Mouse (Mus musculus) embryonic facial prominence, embryonic 13.5 days (tissue): Measurements from ENCODE around the gene Steap3. TPM values are rescaled to one million over a fixed set of nuclear protein-coding genes. Genes with fewer than 3 reads are reported as not detected.

Experiments
- ATAC-seq: fragments of 200-750 bp; cut with Nextera tagmentation; 2 replicates; pipeline ENCODE4 v1.8.0; 2017; ENCODE audit warnings: low read depth; ENCODE audit not compliant: insufficient number of reproducible peaks, insufficient read depth, low FRiP score, low TSS enrichment
- H3K27ac ChIP-seq: fragments of 300-500 bp; sonication (generic); 2 replicates; pipeline ENCODE4 v1.5.1; 2015; ENCODE audit warnings: moderate library complexity, mild to moderate bottlenecking, inconsistent platforms
- H3K27me3 ChIP-seq: fragments of 300-500 bp; sonication (generic); 2 replicates; pipeline ENCODE4 v1.6.1; 2015; ENCODE audit warnings: mild to moderate bottlenecking, inconsistent platforms
- H3K36me3 ChIP-seq: fragments of 300-500 bp; sonication (generic); 2 replicates; pipeline ENCODE4 v1.6.1; 2015; ENCODE audit warnings: mild to moderate bottlenecking, inconsistent platforms
- H3K4me1 ChIP-seq: fragments of 300-500 bp; sonication (generic); 2 replicates; pipeline ENCODE4 v1.6.1; 2015; ENCODE audit warnings: inconsistent platforms
- H3K4me2 ChIP-seq: fragments of 300-500 bp; sonication (generic); 2 replicates; pipeline ENCODE4 v1.6.1; 2015; ENCODE audit warnings: moderate library complexity, mild to moderate bottlenecking, inconsistent platforms
- H3K4me3 ChIP-seq: fragments of 300-500 bp; sonication (generic); 2 replicates; pipeline ENCODE4 v1.5.1; 2015; ENCODE audit warnings: mild to moderate bottlenecking, inconsistent platforms
- H3K9ac ChIP-seq: fragments of 300-500 bp; sonication (generic); 2 replicates; pipeline ENCODE4 v1.6.1; 2015; ENCODE audit warnings: mild to moderate bottlenecking, inconsistent platforms
- H3K9me3 ChIP-seq: fragments of 300-500 bp; sonication (generic); 2 replicates; pipeline ENCODE4 v1.6.1; 2016; ENCODE audit warnings: inconsistent platforms
- WGBS: fragments of 180-500 bp; shearing (Covaris S2); methylation state at CpG from one replicate; pipeline ENCODE4 v1.1.7; 2015; ENCODE audit warnings: mixed read lengths; 5-methylcytosine and 5-hydroxymethylcytosine counted together
- polyA plus RNA-seq: library from polyadenylated mRNA; unstranded; fragments of >200 nt; fragmentation: Nextera tagmentation; extraction: Ambion mirVana; gene quantifications from 2 replicates; pipeline ENCODE4 v1.2.1, GENCODE M21; 2015

Gene Steap3
- polyA plus RNA-seq, 1 experiment from 2014 or later: 5.6 TPM

GRCm38 (mm10) chr1:120198151-120198550 lies 74.4 kb downstream of the Steap3 start:
- 50% methylated on average over 3 of the region's 3 CpGs for WGBS
- Histone ChIP-seq H3K9ac (no peak overlapping the region), H3K9me3 (no peaks in the 10 kb centered on the region), H3K27ac (no peak overlapping the region), H3K4me1 (no peaks in the 10 kb centered on the region), H3K4me3 (no peak overlapping the region), H3K36me3 (no peaks in the 10 kb centered on the region), H3K4me2 (no peak overlapping the region), H3K27me3 (no peaks in the 10 kb centered on the region)
- ATAC-seq: no peak

GRCm38 (mm10) chr1:120197189-120197588 lies 75.3 kb downstream of the Steap3 start:
- no peaks in the 10 kb centered on the region for H3K36me3 ChIP-seq
- no peak overlapping the region for H3K9ac ChIP-seq
- no peak overlapping the region for H3K4me2 ChIP-seq
- H3K4me1 ChIP-seq: no peaks in the 10 kb centered on the region
- H3K27me3 ChIP-seq: no peaks in the 10 kb centered on the region
- no peaks in the 10 kb centered on the region for H3K9me3 ChIP-seq
- 15% methylated on average over 5 of the region's 5 CpGs for WGBS
- no peak overlapping the region for H3K4me3 ChIP-seq
- H3K27ac ChIP-seq: no peak overlapping the region
- no peak for ATAC-seq

DNA sequence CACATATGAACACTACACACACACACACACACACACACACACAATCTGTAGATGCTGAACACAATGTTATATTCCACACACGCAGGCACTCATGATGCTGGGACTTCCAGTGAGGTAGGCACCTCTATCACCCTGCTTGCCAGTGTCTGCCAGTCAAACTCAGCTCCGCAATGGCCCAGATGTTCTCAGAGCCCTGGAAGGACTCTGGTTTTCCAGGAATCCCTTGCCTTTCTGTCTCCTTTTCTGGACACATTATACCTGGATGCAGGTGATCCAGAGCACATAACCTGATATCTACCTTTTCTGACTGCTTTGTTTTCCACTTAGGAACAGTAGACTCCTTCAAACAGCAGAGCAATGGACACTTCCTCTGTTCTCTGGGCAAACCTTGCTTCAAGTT lies 75.8 kb downstream of the Steap3 start:
- ATAC-seq: no peak
- H3K4me1 ChIP-seq: no peaks in the 10 kb centered on the region
- H3K27ac ChIP-seq: no peak overlapping the region
- H3K9me3 ChIP-seq: no peaks in the 10 kb centered on the region
- H3K4me3 ChIP-seq: no peak overlapping the region
- H3K36me3 ChIP-seq: no peaks in the 10 kb centered on the region
- H3K27me3 ChIP-seq: no peaks in the 10 kb centered on the region
- H3K9ac ChIP-seq: no peak overlapping the region
- 86% methylated on average over 2 of the region's 2 CpGs for WGBS
- no peak overlapping the region for H3K4me2 ChIP-seq

DNA sequence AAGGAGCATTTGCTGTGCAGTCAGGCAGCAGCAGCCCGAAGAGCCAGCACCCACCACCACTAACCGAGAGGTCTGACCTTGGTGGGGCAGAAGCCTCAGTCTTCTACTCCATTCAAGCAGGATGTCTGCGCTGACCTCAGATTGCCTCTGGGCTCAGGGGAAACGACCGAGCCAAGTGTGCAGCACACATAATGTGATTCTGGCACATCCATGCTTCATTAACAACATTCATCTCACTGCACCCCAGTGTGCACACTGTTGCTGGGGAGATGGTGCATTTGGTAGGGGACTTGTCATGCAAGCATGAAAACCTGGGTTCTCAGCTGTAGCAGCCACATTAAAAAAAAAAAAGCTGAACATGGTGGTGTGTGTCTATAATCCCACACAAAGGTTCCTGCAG lies 76.6 kb downstream of the Steap3 start:
- H3K4me3 ChIP-seq: no peak overlapping the region
- ATAC-seq: no peak
- H3K27me3 ChIP-seq: no peaks in the 10 kb centered on the region
- WGBS: 47% methylated on average over 5 of the region's 5 CpGs
- no peaks in the 10 kb centered on the region for H3K9me3 ChIP-seq
- no peaks in the 10 kb centered on the region for H3K36me3 ChIP-seq
- no peaks in the 10 kb centered on the region for H3K4me1 ChIP-seq
- H3K4me2 ChIP-seq: no peak overlapping the region
- no peak overlapping the region for H3K27ac ChIP-seq
- H3K9ac ChIP-seq: no peak overlapping the region

- ATAC-seq: no peak
- Histone ChIP-seq H3K27me3 (no peaks in the 10 kb centered on the region), H3K4me2 (no peak overlapping the region), H3K4me1 (no peaks in the 10 kb centered on the region), H3K36me3 (no peaks in the 10 kb centered on the region), H3K27ac (no peak overlapping the region), H3K4me3 (no peak overlapping the region), H3K9me3 (no peaks in the 10 kb centered on the region), H3K9ac (no peak overlapping the region)
- WGBS: 81% methylated on average over 10 of the region's 10 CpGs
Observed at GRCm38 (mm10) chr1:120193586-120193985, 78.9 kb downstream of the Steap3 start.

- Histone ChIP-seq H3K36me3 (no peaks in the 10 kb centered on the region), H3K27ac (no peak overlapping the region), H3K4me1 (no peaks in the 10 kb centered on the region), H3K9ac (no peak overlapping the region), H3K27me3 (no peaks in the 10 kb centered on the region), H3K4me3 (no peak overlapping the region), H3K9me3 (no peaks in the 10 kb centered on the region), H3K4me2 (no peak overlapping the region)
- ATAC-seq: no peak
- WGBS: 81% methylated on average over 6 of the region's 6 CpGs
Observed at GRCm38 (mm10) chr1:120192321-120192720, 80.2 kb downstream of the Steap3 start.

DNA sequence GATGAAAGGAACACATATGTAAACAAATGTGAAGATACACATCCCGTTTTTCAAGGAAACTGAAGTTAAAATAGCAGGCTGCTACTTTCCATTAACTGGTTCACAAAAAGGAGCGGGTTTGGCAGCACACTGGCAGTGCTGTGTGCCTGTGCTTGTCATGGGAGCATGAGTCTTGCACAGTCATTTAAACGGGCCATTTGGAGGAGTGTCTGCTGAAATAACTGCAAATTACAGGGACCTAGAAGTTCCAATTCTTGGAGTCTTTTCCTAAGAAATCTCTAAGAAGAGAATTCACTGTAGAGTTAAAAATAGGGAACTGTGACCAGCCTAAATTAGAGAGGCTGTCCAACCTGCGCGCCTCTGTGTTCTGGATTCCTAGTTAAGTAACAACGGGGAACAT lies 81.6 kb downstream of the Steap3 start:
- Histone ChIP-seq H3K4me1 (peaks cover 3% of the 10 kb centered on the region; the same call in 1 of the 2 replicates), H3K4me2 (no peak overlapping the region), H3K9ac (no peak overlapping the region), H3K4me3 (no peak overlapping the region), H3K36me3 (no peaks in the 10 kb centered on the region), H3K9me3 (no peaks in the 10 kb centered on the region), H3K27me3 (no peaks in the 10 kb centered on the region), H3K27ac (no peak overlapping the region)
- ATAC-seq: no peak
- WGBS: 81% methylated on average over 6 of the region's 6 CpGs

- no peak for ATAC-seq
- WGBS: 88% methylated on average over 2 of the region's 2 CpGs
- no peaks in the 10 kb centered on the region for H3K27me3 ChIP-seq
- H3K4me1 ChIP-seq: peaks cover 3% of the 10 kb centered on the region; the same call in 1 of the 2 replicates
- H3K4me3 ChIP-seq: no peak overlapping the region
- H3K36me3 ChIP-seq: no peaks in the 10 kb centered on the region
- no peak overlapping the region for H3K9ac ChIP-seq
- no peak overlapping the region for H3K4me2 ChIP-seq
- H3K9me3 ChIP-seq: no peaks in the 10 kb centered on the region
- no peak overlapping the region for H3K27ac ChIP-seq
Observed at GRCm38 (mm10) chr1:120190300-120190699, 82.2 kb downstream of the Steap3 start.

DNA sequence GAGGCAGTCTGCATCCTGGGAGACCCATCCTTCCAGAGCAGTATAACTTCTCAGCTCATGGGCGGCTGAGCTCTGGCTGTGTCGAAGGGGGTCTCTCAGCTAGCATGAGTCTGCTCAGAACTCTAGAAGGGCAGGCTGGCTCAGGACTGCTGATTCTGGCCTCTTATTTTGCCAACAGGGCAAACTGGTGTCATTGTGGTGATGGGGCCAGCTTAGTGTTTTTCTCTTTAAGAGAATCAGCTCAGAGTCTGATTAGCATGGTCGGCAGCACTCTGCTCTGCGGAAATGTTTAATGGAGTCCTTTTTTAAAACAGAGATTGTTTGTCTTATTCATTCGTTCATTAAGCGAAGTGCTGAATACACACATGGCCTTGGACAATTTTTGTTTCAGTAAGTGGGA lies 83.3 kb downstream of the Steap3 start:
- Histone ChIP-seq H3K36me3 (no peaks in the 10 kb centered on the region), H3K27ac (no peak overlapping the region), H3K4me1 (peaks cover 3% of the 10 kb centered on the region; the same call in 1 of the 2 replicates), H3K9me3 (no peaks in the 10 kb centered on the region), H3K4me2 (no peak overlapping the region), H3K27me3 (no peaks in the 10 kb centered on the region), H3K9ac (no peak overlapping the region), H3K4me3 (no peak overlapping the region)
- 71% methylated on average over 6 of the region's 6 CpGs for WGBS
- no peak for ATAC-seq

DNA sequence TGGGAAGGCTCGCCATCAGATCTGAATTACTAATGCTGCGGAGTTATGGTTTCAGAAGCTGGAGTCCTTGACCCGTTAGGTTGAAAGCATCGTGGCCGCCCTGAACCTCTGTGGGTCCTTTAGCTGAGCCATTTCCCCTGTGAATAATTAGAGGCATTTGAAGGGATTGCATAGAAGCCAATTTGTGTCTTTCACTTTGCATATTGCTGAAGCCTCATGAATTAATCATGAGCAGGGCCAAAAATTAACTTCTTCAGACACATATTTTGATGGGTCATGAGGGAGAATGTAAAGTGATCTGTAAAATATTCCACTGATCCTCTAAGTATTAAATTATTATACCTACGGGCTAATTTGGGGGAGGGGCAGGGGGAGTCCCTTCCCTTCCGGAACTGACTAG lies 85.4 kb downstream of the Steap3 start:
- WGBS: 53% methylated on average over 7 of the region's 7 CpGs
- H3K9ac ChIP-seq: no peak overlapping the region
- no peaks in the 10 kb centered on the region for H3K36me3 ChIP-seq
- H3K4me1 ChIP-seq: peaks cover 8% of the 10 kb centered on the region; the same call in 1 of the 2 replicates
- H3K27ac ChIP-seq: no peak overlapping the region
- H3K4me3 ChIP-seq: no peak overlapping the region
- ATAC-seq: no peak
- no peaks in the 10 kb centered on the region for H3K9me3 ChIP-seq
- H3K27me3 ChIP-seq: no peaks in the 10 kb centered on the region
- no peak overlapping the region for H3K4me2 ChIP-seq

DNA sequence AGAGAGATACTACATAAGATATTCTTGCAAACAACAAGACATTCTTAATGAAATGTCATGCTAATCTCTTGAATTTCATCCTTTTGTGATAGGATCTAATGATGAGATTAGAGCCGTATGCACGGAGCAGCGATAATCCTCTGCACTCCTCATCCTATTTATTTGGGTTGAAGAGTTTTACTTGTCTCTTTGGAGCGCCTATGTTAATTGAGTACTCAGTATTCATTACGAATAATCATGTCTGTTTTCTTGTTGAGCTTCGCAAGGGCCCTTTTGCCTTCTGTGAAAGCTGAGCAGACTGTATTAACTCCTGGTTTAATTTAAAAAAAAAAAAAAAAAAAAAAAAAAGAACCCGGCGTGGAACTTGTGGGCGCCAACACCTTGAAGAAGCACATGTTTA lies 85.8 kb downstream of the Steap3 start:
- Histone ChIP-seq H3K27me3 (no peaks in the 10 kb centered on the region), H3K9me3 (no peaks in the 10 kb centered on the region), H3K4me3 (no peak overlapping the region), H3K36me3 (no peaks in the 10 kb centered on the region), H3K27ac (no peak overlapping the region), H3K4me1 (peaks cover 8% of the 10 kb centered on the region; the same call in 1 of the 2 replicates), H3K9ac (no peak overlapping the region), H3K4me2 (no peak overlapping the region)
- ATAC-seq: no peak
- WGBS: 43% methylated on average over 9 of the region's 9 CpGs

DNA sequence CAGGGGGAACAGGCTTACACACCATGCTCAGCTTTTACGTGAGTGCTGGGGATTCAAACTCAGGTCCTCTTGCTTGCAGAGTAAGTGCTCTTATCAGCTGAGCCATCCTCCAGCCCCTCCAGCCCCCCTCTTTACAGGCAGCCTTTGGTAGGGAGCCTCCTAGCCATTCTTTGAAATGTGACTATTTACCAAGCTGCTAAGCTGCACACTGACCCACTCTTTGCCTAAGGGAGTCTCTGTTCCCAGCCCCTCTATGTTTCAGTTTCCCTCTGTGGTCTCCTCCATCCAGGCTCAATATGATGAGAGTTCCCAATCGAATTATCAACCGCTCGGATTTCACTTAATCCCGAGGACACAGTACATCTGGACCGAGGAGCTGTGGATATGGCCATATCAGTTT lies 86.3 kb downstream of the Steap3 start:
- H3K4me3 ChIP-seq: no peak overlapping the region
- H3K27me3 ChIP-seq: no peaks in the 10 kb centered on the region
- H3K4me1 ChIP-seq: peaks cover 8% of the 10 kb centered on the region; the same call in 1 of the 2 replicates
- H3K9me3 ChIP-seq: no peaks in the 10 kb centered on the region
- H3K4me2 ChIP-seq: no peak overlapping the region
- H3K9ac ChIP-seq: no peak overlapping the region
- H3K27ac ChIP-seq: no peak overlapping the region
- 31% methylated on average over 6 of the region's 6 CpGs for WGBS
- ATAC-seq: no peak
- no peaks in the 10 kb centered on the region for H3K36me3 ChIP-seq

GRCm38 (mm10) chr1:120177141-120177540 lies 95.4 kb downstream of the Steap3 start:
- no peak for ATAC-seq
- 90% methylated on average over 8 of the region's 8 CpGs for WGBS
- H3K4me3 ChIP-seq: no peak overlapping the region
- H3K9me3 ChIP-seq: no peaks in the 10 kb centered on the region
- no peak overlapping the region for H3K27ac ChIP-seq
- no peak overlapping the region for H3K9ac ChIP-seq
- peaks cover 3% of the 10 kb centered on the region; the same call in 1 of the 2 replicates for H3K4me1 ChIP-seq
- H3K27me3 ChIP-seq: no peaks in the 10 kb centered on the region
- H3K4me2 ChIP-seq: no peak overlapping the region
- H3K36me3 ChIP-seq: no peaks in the 10 kb centered on the region
